Mouse (Mus musculus) bone marrow macrophage, adult 2 months (primary cell): Measurements from ENCODE around the gene Rara.

Source experiments
- CTCF ChIP-seq: IDR thresholded peaks from 2 replicates; pipeline ENCODE4 v1.5.1; 2012; ENCODE audit warnings: low read depth, mild to moderate bottlenecking, low read length, moderate library complexity
- POLR2A ChIP-seq: IDR thresholded peaks from 2 replicates; pipeline ENCODE4 v1.6.1; 2012; ENCODE audit warnings: mild to moderate bottlenecking, low read depth, low read length, borderline replicate concordance

- TF ChIP-seq CTCF (no peak), POLR2A (no peak)
Observed at GRCm38 (mm10) chr11:98949242-98949957, 21.8 kb downstream of the Rara start.
